Mouse (Mus musculus) forebrain, embryonic 11.5 days (tissue): ENCODE results near the gene Cdh15. TPM values are rescaled to one million over a fixed set of nuclear protein-coding genes. Genes with fewer than 3 reads are reported as not detected.
A peak's percentile ranks its signal among the peaks of the same experiment; 100 is the strongest.

Experiments used
- ATAC-seq: fragments of 200-750 bp; cut with Nextera tagmentation; replicated peaks from 2 replicates; pipeline ENCODE4 v1.8.0; 2017; ENCODE audit warnings: moderate TSS enrichment; ENCODE audit not compliant: low FRiP score
- DNase-seq: peaks from one replicate; pipeline ENCODE4 v3.0.0-alpha.2; 2017; ENCODE audit warnings: low spot score
- H3K27ac ChIP-seq: fragments of 300-500 bp; sonication (generic); 2 replicates; pipeline ENCODE4 v1.5.1; 2014; ENCODE audit warnings: low read depth, low read length
- H3K27me3 ChIP-seq: fragments of 300-500 bp; sonication (generic); 2 replicates; pipeline ENCODE4 v1.6.1; 2014; ENCODE audit warnings: mild to moderate bottlenecking, low read length, mixed read lengths; ENCODE audit not compliant: control insufficient read depth, insufficient read depth
- H3K36me3 ChIP-seq: fragments of 300-500 bp; sonication (generic); 2 replicates; pipeline ENCODE4 v1.6.1; 2014; ENCODE audit warnings: mild to moderate bottlenecking, low read length, moderate library complexity, mixed read lengths; ENCODE audit not compliant: control insufficient read depth, insufficient read depth
- H3K4me1 ChIP-seq: fragments of 300-500 bp; sonication (generic); replicated peaks from 2 replicates; pipeline ENCODE4 v1.6.1; 2014; ENCODE audit warnings: low read length, mixed read lengths; ENCODE audit not compliant: control insufficient read depth, insufficient read depth
- H3K4me2 ChIP-seq: fragments of 300-500 bp; sonication (generic); 2 replicates; pipeline ENCODE4 v1.6.1; 2014; ENCODE audit warnings: low read depth, mild to moderate bottlenecking, low read length, moderate library complexity, mixed read lengths; ENCODE audit not compliant: severe bottlenecking
- H3K4me3 ChIP-seq: fragments of 300-500 bp; sonication (generic); 2 replicates; pipeline ENCODE4 v1.5.1; 2014; ENCODE audit warnings: low read depth, low read length
- H3K9ac ChIP-seq: fragments of 300-500 bp; sonication (generic); 2 replicates; pipeline ENCODE4 v1.6.1; 2014; ENCODE audit warnings: low read length
- H3K9me3 ChIP-seq: fragments of 300-500 bp; sonication (generic); 2 replicates; pipeline ENCODE4 v1.6.1; 2016; ENCODE audit warnings: low read length, mixed read lengths; ENCODE audit not compliant: control insufficient read depth
- WGBS: fragments of 180-500 bp; shearing (Covaris S2); extraction: QIAGEN DNeasy Blood & Tissue Kit; methylation state at CpG from one replicate; pipeline ENCODE4 v1.1.7; 2014; 5-methylcytosine and 5-hydroxymethylcytosine counted together
- polyA plus RNA-seq: library from polyadenylated mRNA; unstranded; fragments of >200 nt; fragmentation: Nextera tagmentation; extraction: Ambion mirVana; gene quantifications from 2 replicates; pipeline ENCODE4 v1.2.1, GENCODE M21; 2014

Gene Cdh15
- polyA plus RNA-seq = 0.56 and 0.92 TPM in 2 replicates

- peak; percentile 83 for ATAC-seq
Observed at GRCm38 (mm10) chr8:122847829-122848561, at the start of gene Cdh15. Gene Cdh15, plus strand, starts transcription at chr8:122847966.

GRCm38 (mm10) chr8:122803906-122804761, 43.6 kb upstream of the Cdh15 start:
- peak overlapping the region; percentile 27 for H3K9ac ChIP-seq
- peak; percentile 90 for ATAC-seq
- peaks cover 33% of the 10 kb centered on the region for H3K4me1 ChIP-seq

More at GRCm38 (mm10) chr8:122847829-122848561, at the start of gene Cdh15:
- H3K9ac ChIP-seq = no peak within 1 kb of the TSS
- H3K27ac ChIP-seq = no peak within 1 kb of the TSS
- no peaks in the 10 kb centered on the region for H3K9me3 ChIP-seq
- no peak within 1 kb of the TSS for H3K4me3 ChIP-seq
- peak; percentile 82 for DNase-seq
- H3K4me2 ChIP-seq = peak within 1 kb of the TSS; percentile 34; the same call in 1 of the 2 replicates
- WGBS = 15% methylated on average over 17 of the region's 18 CpGs
- H3K27me3 ChIP-seq = no peaks in the 10 kb centered on the region
- peaks cover 2% of the 10 kb centered on the region for H3K4me1 ChIP-seq
- no peaks in the 10 kb centered on the region for H3K36me3 ChIP-seq

GRCm38 (mm10) chr8:122805349-122805748, 42.4 kb upstream of the Cdh15 start:
- H3K4me3 ChIP-seq = no peak overlapping the region
- no peaks in the 10 kb centered on the region for H3K9me3 ChIP-seq
- H3K36me3 ChIP-seq = no peaks in the 10 kb centered on the region
- H3K4me2 ChIP-seq = no peak overlapping the region
- peaks cover 38% of the 10 kb centered on the region for H3K27me3 ChIP-seq
- H3K9ac ChIP-seq = no peak overlapping the region
- peaks cover 33% of the 10 kb centered on the region for H3K4me1 ChIP-seq
- DNase-seq (no peak), ATAC-seq (no peak)
- 40% methylated on average over 3 of the region's 3 CpGs for WGBS
- no peak overlapping the region for H3K27ac ChIP-seq

More at GRCm38 (mm10) chr8:122803906-122804761, 43.6 kb upstream of the Cdh15 start:
- peak overlapping the region; percentile 29; the same call in 1 of the 2 replicates for H3K4me2 ChIP-seq
- no peaks in the 10 kb centered on the region for H3K36me3 ChIP-seq
- no peak overlapping the region for H3K4me3 ChIP-seq
- peak; percentile 83 for DNase-seq
- H3K27me3 ChIP-seq = peaks cover 38% of the 10 kb centered on the region
- no peaks in the 10 kb centered on the region for H3K9me3 ChIP-seq
- peak overlapping the region; percentile 91 for H3K27ac ChIP-seq
- 8% methylated on average over 15 of the region's 15 CpGs for WGBS

GRCm38 (mm10) chr8:122806956-122807538, 40.7 kb upstream of the Cdh15 start:
- Histone ChIP-seq H3K36me3 (no peaks in the 10 kb centered on the region), H3K9me3 (no peaks in the 10 kb centered on the region), H3K4me2 (no peak overlapping the region), H3K9ac (peak overlapping the region; percentile 27; the same call in 1 of the 2 replicates), H3K27ac (peak overlapping the region; percentile 57; the same call in 1 of the 2 replicates), H3K4me1 (peaks cover 33% of the 10 kb centered on the region), H3K27me3 (peaks cover 36% of the 10 kb centered on the region), H3K4me3 (no peak overlapping the region)
- WGBS = 69% methylated on average over 7 of the region's 7 CpGs
- no peak for DNase-seq
- no peak for ATAC-seq

GRCm38 (mm10) chr8:122807907-122808306, 39.9 kb upstream of the Cdh15 start:
- no peak for DNase-seq
- 86% methylated on average over 4 of the region's 4 CpGs for WGBS

GRCm38 (mm10) chr8:122810376-122810775, 37.4 kb upstream of the Cdh15 start:
- Histone ChIP-seq H3K4me3 (no peak overlapping the region), H3K27ac (no peak overlapping the region), H3K27me3 (peaks cover 24% of the 10 kb centered on the region), H3K9me3 (no peaks in the 10 kb centered on the region), H3K4me1 (peaks cover 19% of the 10 kb centered on the region), H3K9ac (no peak overlapping the region), H3K36me3 (no peaks in the 10 kb centered on the region), H3K4me2 (no peak overlapping the region)
- ATAC-seq (no peak), DNase-seq (no peak)
- 80% methylated on average over 8 of the region's 8 CpGs for WGBS

More at GRCm38 (mm10) chr8:122807907-122808306, 39.9 kb upstream of the Cdh15 start:
- Histone ChIP-seq H3K4me3 (no peak overlapping the region), H3K4me1 (peaks cover 33% of the 10 kb centered on the region), H3K36me3 (no peaks in the 10 kb centered on the region), H3K4me2 (no peak overlapping the region), H3K9ac (no peak overlapping the region), H3K27me3 (peaks cover 29% of the 10 kb centered on the region), H3K9me3 (no peaks in the 10 kb centered on the region), H3K27ac (no peak overlapping the region; the same call in 1 of the 2 replicates)
- ATAC-seq = no peak

GRCm38 (mm10) chr8:122811870-122812494, 35.8 kb upstream of the Cdh15 start:
- H3K4me3 ChIP-seq = no peak overlapping the region
- DNase-seq (no peak), ATAC-seq (no peak)
- H3K4me1 ChIP-seq = peaks cover 11% of the 10 kb centered on the region
- no peaks in the 10 kb centered on the region for H3K9me3 ChIP-seq
- no peak overlapping the region for H3K27ac ChIP-seq
- 95% methylated on average over 16 of the region's 16 CpGs for WGBS
- peaks cover 10% of the 10 kb centered on the region for H3K27me3 ChIP-seq
- H3K4me2 ChIP-seq = no peak overlapping the region
- no peaks in the 10 kb centered on the region for H3K36me3 ChIP-seq
- H3K9ac ChIP-seq = no peak overlapping the region; the same call in 1 of the 2 replicates
